Mouse (Mus musculus): ENCODE results near the gene S100a11. TPM values are rescaled to one million over a fixed set of nuclear protein-coding genes. Genes with fewer than 3 reads are reported as not detected.

The S100a11 gene
- polyA plus RNA-seq, 1 experiment from 2014 or later: 1,206 TPM

DNA sequence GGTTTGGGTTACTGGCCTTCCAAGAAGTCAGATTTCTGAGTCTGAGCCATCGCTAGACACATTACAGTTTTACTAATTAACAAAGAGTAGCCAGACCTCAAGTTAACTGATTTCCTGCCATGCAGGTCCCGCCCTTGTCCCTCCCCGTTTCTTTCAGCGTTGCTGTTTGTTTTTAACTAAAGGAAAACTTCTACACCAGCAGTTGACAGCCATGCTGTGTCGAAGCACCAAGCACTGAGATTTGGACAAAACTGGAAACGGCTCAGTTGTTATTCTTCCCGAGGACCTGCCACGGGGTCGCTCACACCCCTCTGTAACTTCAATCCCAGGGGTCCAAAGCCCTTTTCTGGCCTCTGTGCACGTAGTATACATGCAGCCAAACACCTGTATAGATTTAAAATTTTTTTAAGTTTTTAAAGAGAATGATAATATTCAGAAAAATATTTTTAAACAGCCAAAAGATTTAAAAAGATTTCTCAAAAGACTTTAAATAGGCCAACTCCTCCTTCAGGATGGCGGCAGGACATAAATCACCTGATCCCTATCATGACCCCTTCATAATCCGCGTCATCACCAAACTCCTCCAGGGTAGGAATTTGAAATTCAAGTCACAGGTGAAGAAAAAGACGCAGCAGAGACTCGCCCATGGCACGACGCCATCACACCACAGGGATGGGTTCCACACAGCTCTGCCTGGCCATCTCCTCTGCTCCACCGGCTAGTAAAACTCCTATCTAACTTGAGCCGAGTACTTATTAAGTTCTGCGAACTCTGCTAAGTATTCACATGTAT is 27.7 kb downstream of the S100a11 start:
- Histone ChIP-seq H3K4me3 (ENCODE audit: low read length) (no peak overlapping the region), H3K9me3 (ENCODE audit: low read length) (no peaks in the 10 kb centered on the region), H3K4me2 (replicated peaks; ENCODE audit: low read depth, low read length) (no peak overlapping the region), H3K27ac (ENCODE audit: low read length) (peak overlapping the region; percentile 39; the same call in 1 of the 2 replicates), H3K36me3 (ENCODE audit: insufficient read depth, low read length) (no peaks in the 10 kb centered on the region), H3K9ac (replicated peaks; ENCODE audit: low read length) (no peak overlapping the region), H3K27me3 (ENCODE audit: insufficient read depth, low read length) (no peaks in the 10 kb centered on the region), H3K4me1 (ENCODE audit: insufficient read depth, low read length) (peaks cover 8% of the 10 kb centered on the region)
- peak; percentile 50; the same call in 1 of the 2 replicates for ATAC-seq (ENCODE audit: low FRiP score, low TSS enrichment)
- WGBS: 51% methylated on average over 20 of the region's 20 CpGs

DNA sequence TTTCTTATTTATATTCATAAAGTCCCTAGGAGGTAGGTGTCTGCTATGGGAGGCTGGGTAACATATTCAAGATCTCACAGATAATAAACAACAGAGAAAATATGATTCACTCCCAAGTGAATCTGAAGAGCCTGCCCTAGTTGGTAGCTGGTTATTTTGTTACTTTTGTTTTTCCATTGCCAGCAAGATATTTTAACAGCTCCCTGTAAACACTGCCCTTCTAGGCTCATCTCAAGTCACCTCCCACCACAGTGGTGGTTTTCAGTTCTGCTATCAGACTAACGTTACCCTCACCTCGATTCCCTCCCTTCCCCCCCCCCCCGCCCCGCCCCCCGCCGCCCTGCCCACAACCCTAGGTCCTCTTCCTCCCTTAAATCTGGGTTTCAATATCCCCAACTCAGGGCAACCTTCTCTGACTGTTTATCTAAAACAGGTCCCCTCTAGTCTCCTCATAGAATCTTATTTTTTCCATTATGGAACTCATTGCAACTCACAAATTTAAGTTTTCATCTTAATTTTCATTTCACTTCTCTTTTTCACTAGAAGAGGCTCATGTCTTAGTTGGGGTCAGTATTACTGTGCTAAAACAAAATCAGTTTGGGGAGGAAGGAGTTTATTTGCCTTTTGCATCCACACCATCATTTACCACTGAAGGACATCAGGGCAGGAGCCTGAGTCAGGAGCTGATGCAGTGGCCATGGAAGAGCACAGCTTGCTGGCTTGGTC is 28.4 kb downstream of the S100a11 start:
- H3K4me1 ChIP-seq (ENCODE audit: insufficient read depth, low read length): peaks cover 8% of the 10 kb centered on the region
- 69% methylated on average over 3 of the region's 6 CpGs for WGBS
- H3K36me3 ChIP-seq (ENCODE audit: insufficient read depth, low read length): no peaks in the 10 kb centered on the region
- H3K4me3 ChIP-seq (ENCODE audit: low read length): no peak overlapping the region
- no peak overlapping the region for H3K4me2 ChIP-seq (replicated peaks; ENCODE audit: low read depth, low read length)
- no peaks in the 10 kb centered on the region for H3K27me3 ChIP-seq (ENCODE audit: insufficient read depth, low read length)
- H3K27ac ChIP-seq (ENCODE audit: low read length): no peak overlapping the region
- no peak for ATAC-seq (ENCODE audit: low FRiP score, low TSS enrichment)
- no peak overlapping the region for H3K9ac ChIP-seq (replicated peaks; ENCODE audit: low read length)
- no peaks in the 10 kb centered on the region for H3K9me3 ChIP-seq (ENCODE audit: low read length)

- Histone ChIP-seq H3K9me3 (ENCODE audit: low read length) (no peaks in the 10 kb centered on the region), H3K9ac (replicated peaks; ENCODE audit: low read length) (no peak overlapping the region), H3K4me1 (ENCODE audit: insufficient read depth, low read length) (peaks cover 12% of the 10 kb centered on the region), H3K27me3 (ENCODE audit: insufficient read depth, low read length) (no peaks in the 10 kb centered on the region), H3K27ac (ENCODE audit: low read length) (no peak overlapping the region), H3K4me2 (replicated peaks; ENCODE audit: low read depth, low read length) (no peak overlapping the region), H3K36me3 (ENCODE audit: insufficient read depth, low read length) (no peaks in the 10 kb centered on the region), H3K4me3 (ENCODE audit: low read length) (no peak overlapping the region)
- 71% methylated on average over 4 of the region's 4 CpGs for WGBS
- ATAC-seq (ENCODE audit: low FRiP score, low TSS enrichment): no peak
Observed at GRCm38 (mm10) chr3:93549986-93550385, 29.7 kb downstream of the S100a11 start.

- Histone ChIP-seq H3K36me3 (ENCODE audit: insufficient read depth, low read length) (no peaks in the 10 kb centered on the region), H3K27ac (ENCODE audit: low read length) (no peak overlapping the region; the same call in 1 of the 2 replicates)
Observed at GRCm38 (mm10) chr3:93551950-93552901, 31.9 kb downstream of the S100a11 start.

DNA sequence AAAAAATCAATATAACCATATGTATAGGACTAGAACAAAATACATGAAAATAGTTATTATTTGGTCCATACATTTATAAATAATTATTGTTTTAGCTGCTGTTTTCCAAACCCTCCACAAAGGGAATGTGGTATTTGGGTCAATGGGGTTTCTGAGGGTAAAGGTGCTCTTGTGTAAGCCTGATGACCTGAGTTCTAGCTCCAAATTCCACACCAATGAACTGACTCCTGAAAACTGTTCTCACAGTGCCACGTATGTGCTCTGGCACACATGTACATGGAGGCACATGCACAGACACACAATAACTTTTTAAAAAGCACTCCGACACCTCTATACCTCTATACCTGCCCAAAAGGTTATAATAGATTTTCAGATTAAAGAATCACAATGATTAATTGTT is 33.0 kb downstream of the S100a11 start:
- no peaks in the 10 kb centered on the region for H3K9me3 ChIP-seq (ENCODE audit: low read length)
- H3K27me3 ChIP-seq (ENCODE audit: insufficient read depth, low read length): no peaks in the 10 kb centered on the region
- ATAC-seq (ENCODE audit: low FRiP score, low TSS enrichment): no peak
- H3K9ac ChIP-seq (replicated peaks; ENCODE audit: low read length): no peak overlapping the region
- peaks cover 25% of the 10 kb centered on the region for H3K4me1 ChIP-seq (ENCODE audit: insufficient read depth, low read length)
- H3K27ac ChIP-seq (ENCODE audit: low read length): no peak overlapping the region
- 93% methylated on average over 2 of the region's 2 CpGs for WGBS
- no peak overlapping the region for H3K4me2 ChIP-seq (replicated peaks; ENCODE audit: low read depth, low read length)
- H3K4me3 ChIP-seq (ENCODE audit: low read length): no peak overlapping the region
- H3K36me3 ChIP-seq (ENCODE audit: insufficient read depth, low read length): no peaks in the 10 kb centered on the region

More at GRCm38 (mm10) chr3:93551950-93552901, 31.9 kb downstream of the S100a11 start:
- Histone ChIP-seq H3K27me3 (ENCODE audit: insufficient read depth, low read length) (no peaks in the 10 kb centered on the region), H3K9me3 (ENCODE audit: low read length) (no peaks in the 10 kb centered on the region), H3K4me1 (ENCODE audit: insufficient read depth, low read length) (peaks cover 25% of the 10 kb centered on the region), H3K4me2 (replicated peaks; ENCODE audit: low read depth, low read length) (no peak overlapping the region), H3K4me3 (ENCODE audit: low read length) (no peak overlapping the region), H3K9ac (replicated peaks; ENCODE audit: low read length) (no peak overlapping the region)
- no peak for ATAC-seq (ENCODE audit: low FRiP score, low TSS enrichment)
- WGBS: 77% methylated on average over 5 of the region's 5 CpGs

DNA sequence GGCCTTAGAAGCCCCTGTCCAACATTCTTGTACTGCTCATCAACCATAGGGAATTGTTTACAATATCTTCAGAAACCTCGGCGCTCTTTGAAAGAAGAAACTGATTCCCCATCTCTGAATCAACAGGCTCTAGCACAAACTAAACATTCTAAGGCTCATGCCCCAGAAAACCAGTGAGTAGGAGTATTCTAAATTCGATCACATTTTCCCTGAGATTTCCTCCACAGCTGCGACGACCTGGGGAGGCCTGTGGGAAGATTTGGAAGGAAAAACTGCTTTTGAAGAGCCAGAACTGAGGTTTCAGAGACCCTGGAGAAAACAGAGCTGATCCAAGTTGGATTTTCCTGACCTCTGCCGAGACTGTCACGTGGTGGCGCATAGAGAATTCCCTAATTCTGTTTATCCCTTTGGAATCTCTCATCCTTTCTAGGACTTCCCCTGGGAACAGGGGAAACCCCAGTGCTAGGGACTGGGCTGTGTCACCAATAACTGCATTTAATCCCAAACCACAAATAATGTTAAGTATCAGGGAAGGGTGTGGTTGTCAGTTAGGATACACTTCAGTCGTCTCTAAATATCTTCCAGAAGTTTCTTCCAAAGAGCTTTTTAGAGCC is 33.6 kb downstream of the S100a11 start:
- H3K36me3 ChIP-seq (ENCODE audit: insufficient read depth, low read length): no peaks in the 10 kb centered on the region
- 51% methylated on average over 9 of the region's 9 CpGs for WGBS
- H3K9ac ChIP-seq (replicated peaks; ENCODE audit: low read length): no peak overlapping the region
- ATAC-seq (ENCODE audit: low FRiP score, low TSS enrichment): no peak
- H3K27me3 ChIP-seq (ENCODE audit: insufficient read depth, low read length): no peaks in the 10 kb centered on the region
- peak overlapping the region; percentile 82 for H3K4me2 ChIP-seq (replicated peaks; ENCODE audit: low read depth, low read length)
- no peak overlapping the region; the same call in 1 of the 2 replicates for H3K27ac ChIP-seq (ENCODE audit: low read length)
- H3K9me3 ChIP-seq (ENCODE audit: low read length): no peaks in the 10 kb centered on the region
- H3K4me3 ChIP-seq (ENCODE audit: low read length): no peak overlapping the region
- H3K4me1 ChIP-seq (ENCODE audit: insufficient read depth, low read length): peaks cover 29% of the 10 kb centered on the region

DNA sequence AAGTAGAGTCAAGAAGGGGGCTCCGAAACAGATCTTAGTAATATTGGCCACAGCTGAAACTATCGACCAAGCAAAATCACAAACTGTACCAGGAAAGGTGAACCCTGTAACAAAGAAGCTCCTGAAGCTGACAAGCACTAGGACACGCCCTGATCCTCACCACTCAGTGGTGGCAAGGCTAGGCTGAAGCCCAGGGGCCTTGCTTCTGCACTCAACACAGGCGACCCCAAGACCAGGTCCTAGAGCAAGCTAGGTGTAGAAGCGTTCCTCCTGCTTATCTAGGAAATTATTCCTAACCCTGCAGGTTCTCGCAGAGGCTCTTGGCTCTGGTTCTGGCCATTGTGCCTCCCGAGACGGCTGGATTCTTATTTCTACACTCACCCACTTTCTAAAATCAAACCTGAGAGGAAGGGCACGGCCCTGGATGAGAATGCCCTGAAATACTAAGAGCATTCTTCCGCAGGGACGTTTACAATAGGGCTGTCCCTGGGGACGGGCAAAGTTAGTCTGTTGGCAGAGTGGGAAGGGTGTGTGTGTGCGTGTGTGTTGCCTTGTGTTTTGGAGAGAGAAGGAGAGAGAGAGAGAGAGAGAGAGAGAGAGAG is 34.2 kb downstream of the S100a11 start:
- WGBS: 18% methylated on average over 13 of the region's 13 CpGs
- Histone ChIP-seq H3K4me3 (ENCODE audit: low read length) (peak overlapping the region; percentile 67), H3K27ac (ENCODE audit: low read length) (peak overlapping the region; percentile 66), H3K27me3 (ENCODE audit: insufficient read depth, low read length) (no peaks in the 10 kb centered on the region), H3K9me3 (ENCODE audit: low read length) (no peaks in the 10 kb centered on the region), H3K4me2 (replicated peaks; ENCODE audit: low read depth, low read length) (peak overlapping the region; percentile 82), H3K9ac (replicated peaks; ENCODE audit: low read length) (peak overlapping the region; percentile 90), H3K36me3 (ENCODE audit: insufficient read depth, low read length) (no peaks in the 10 kb centered on the region), H3K4me1 (ENCODE audit: insufficient read depth, low read length) (peaks cover 29% of the 10 kb centered on the region)
- peak; percentile 60 for ATAC-seq (ENCODE audit: low FRiP score, low TSS enrichment)

GRCm38 (mm10) chr3:93554981-93555877 is 34.9 kb downstream of the S100a11 start, which contains the start of gene S100a10:
Gene S100a10 (plus strand): TSS chr3:93555080.
- under 1% methylated on average over 37 of the region's 39 CpGs for WGBS
- Histone ChIP-seq H3K27ac (ENCODE audit: low read length) (peak within 1 kb of the TSS; percentile 95), H3K4me2 (replicated peaks; ENCODE audit: low read depth, low read length) (peak within 1 kb of the TSS; percentile 82), H3K27me3 (ENCODE audit: insufficient read depth, low read length) (no peaks in the 10 kb centered on the region), H3K9me3 (ENCODE audit: low read length) (no peaks in the 10 kb centered on the region), H3K9ac (replicated peaks; ENCODE audit: low read length) (peak within 1 kb of the TSS; percentile 90), H3K36me3 (ENCODE audit: insufficient read depth, low read length) (no peaks in the 10 kb centered on the region), H3K4me1 (ENCODE audit: insufficient read depth, low read length) (peaks cover 29% of the 10 kb centered on the region), H3K4me3 (ENCODE audit: low read length) (peak within 1 kb of the TSS; percentile 67)
- ATAC-seq (ENCODE audit: low FRiP score, low TSS enrichment): peak; percentile 91
